Mouse (Mus musculus): ENCODE results near the gene Cd70.

- TF ChIP-seq POLR2A (IDR thresholded peaks at IDR 0.05; ENCODE audit: extremely low read depth, insufficient read depth, low read length) (no peak), CTCF (IDR thresholded peaks at IDR 0.05; ENCODE audit: low read depth, low read length) (no peak)
Observed at GRCm38 (mm10) chr17:57104496-57104895, 45.1 kb downstream of the Cd70 start.
